Mouse (Mus musculus) hindbrain, embryonic 11.5 days (tissue): ENCODE results near the gene Zc3h18. TPM values are rescaled to one million over a fixed set of nuclear protein-coding genes. Genes with fewer than 3 reads are reported as not detected.

Source experiments
- ATAC-seq: fragments of 200-750 bp; cut with Nextera tagmentation; 2 replicates; pipeline ENCODE4 v1.8.0; 2017; ENCODE audit warnings: mild to moderate bottlenecking, moderate TSS enrichment, moderate library complexity; ENCODE audit not compliant: low FRiP score
- DNase-seq: peaks from one replicate; pipeline ENCODE4 v3.0.0-alpha.2; 2015; ENCODE audit warnings: low spot score
- H3K27ac ChIP-seq: fragments of 300-500 bp; sonication (generic); 2 replicates; pipeline ENCODE4 v1.5.1; 2014; ENCODE audit warnings: mild to moderate bottlenecking, low read depth, low read length
- H3K27me3 ChIP-seq: fragments of 300-500 bp; sonication (generic); 2 replicates; pipeline ENCODE4 v1.6.1; 2014; ENCODE audit warnings: mild to moderate bottlenecking, low read length, moderate library complexity, mixed read lengths; ENCODE audit not compliant: control insufficient read depth, insufficient read depth
- H3K36me3 ChIP-seq: fragments of 300-500 bp; sonication (generic); 2 replicates; pipeline ENCODE4 v1.6.1; 2014; ENCODE audit warnings: mild to moderate bottlenecking, low read length, moderate library complexity, mixed read lengths; ENCODE audit not compliant: control insufficient read depth, insufficient read depth
- H3K4me1 ChIP-seq: fragments of 300-500 bp; sonication (generic); replicated peaks from 2 replicates; pipeline ENCODE4 v1.6.1; 2014; ENCODE audit warnings: low read length, mixed read lengths; ENCODE audit not compliant: control insufficient read depth, insufficient read depth
- H3K4me2 ChIP-seq: fragments of 300-500 bp; sonication (generic); replicated peaks from 2 replicates; pipeline ENCODE4 v1.6.1; 2014; ENCODE audit warnings: mild to moderate bottlenecking, low read depth, low read length
- H3K4me3 ChIP-seq: fragments of 300-500 bp; sonication (generic); 2 replicates; pipeline ENCODE4 v1.5.1; 2014; ENCODE audit warnings: low read depth, low read length
- H3K9ac ChIP-seq: fragments of 300-500 bp; sonication (generic); 2 replicates; pipeline ENCODE4 v1.6.1; 2014; ENCODE audit warnings: low read depth, low read length
- H3K9me3 ChIP-seq: fragments of 300-500 bp; sonication (generic); 2 replicates; pipeline ENCODE4 v1.6.1; 2016; ENCODE audit warnings: low read length; ENCODE audit not compliant: control insufficient read depth
- WGBS: fragments of 180-500 bp; shearing (Covaris S2); extraction: QIAGEN DNeasy Blood & Tissue Kit; methylation state at CpG from one replicate; pipeline ENCODE4 v1.1.7; 2014; 5-methylcytosine and 5-hydroxymethylcytosine counted together
- polyA plus RNA-seq: library from polyadenylated mRNA; unstranded; fragments of >200 nt; fragmentation: Nextera tagmentation; extraction: Ambion mirVana; gene quantifications from 2 replicates; pipeline ENCODE4 v1.2.1, GENCODE M21; 2014

Zc3h18 gene
- polyA plus RNA-seq, 1 experiment from 2014 or later, result 38.4 TPM

- H3K4me2 ChIP-seq, result no peak overlapping the region
- H3K4me1 ChIP-seq, result peaks cover 9% of the 10 kb centered on the region; the same call in 1 of the 2 replicates
- ATAC-seq (no peak), DNase-seq (no peak)
- H3K4me3 ChIP-seq, result no peak overlapping the region
- H3K9ac ChIP-seq, result no peak overlapping the region
- H3K27ac ChIP-seq, result no peak overlapping the region
- H3K9me3 ChIP-seq, result no peaks in the 10 kb centered on the region
- peaks cover 33% of the 10 kb centered on the region for H3K27me3 ChIP-seq
- WGBS, result 78% methylated on average over 11 of the region's 11 CpGs
- no peaks in the 10 kb centered on the region for H3K36me3 ChIP-seq
Observed at GRCm38 (mm10) chr8:122457171-122457570, 80.8 kb downstream of the Zc3h18 start.

GRCm38 (mm10) chr8:122459218-122459900 is 83.0 kb downstream of the Zc3h18 start:
- no peak overlapping the region for H3K9ac ChIP-seq
- no peak overlapping the region for H3K4me2 ChIP-seq
- H3K4me3 ChIP-seq, result no peak overlapping the region
- WGBS, result 48% methylated on average over 6 of the region's 6 CpGs
- peaks cover 33% of the 10 kb centered on the region for H3K27me3 ChIP-seq
- no peak overlapping the region for H3K27ac ChIP-seq
- no peaks in the 10 kb centered on the region for H3K9me3 ChIP-seq
- ATAC-seq (no peak), DNase-seq (peak; percentile 27)
- H3K36me3 ChIP-seq, result no peaks in the 10 kb centered on the region
- peaks cover 9% of the 10 kb centered on the region; the same call in 1 of the 2 replicates for H3K4me1 ChIP-seq

GRCm38 (mm10) chr8:122459990-122460389 is 83.6 kb downstream of the Zc3h18 start:
- DNase-seq (peak; percentile 5), ATAC-seq (no peak)
- H3K9me3 ChIP-seq, result no peaks in the 10 kb centered on the region
- peaks cover 9% of the 10 kb centered on the region; the same call in 1 of the 2 replicates for H3K4me1 ChIP-seq
- H3K36me3 ChIP-seq, result no peaks in the 10 kb centered on the region
- 33% methylated on average over 7 of the region's 7 CpGs for WGBS
- peaks cover 33% of the 10 kb centered on the region for H3K27me3 ChIP-seq
- H3K27ac ChIP-seq, result no peak overlapping the region
- H3K4me2 ChIP-seq, result peak overlapping the region; percentile 50
- no peak overlapping the region for H3K4me3 ChIP-seq
- H3K9ac ChIP-seq, result no peak overlapping the region

DNA sequence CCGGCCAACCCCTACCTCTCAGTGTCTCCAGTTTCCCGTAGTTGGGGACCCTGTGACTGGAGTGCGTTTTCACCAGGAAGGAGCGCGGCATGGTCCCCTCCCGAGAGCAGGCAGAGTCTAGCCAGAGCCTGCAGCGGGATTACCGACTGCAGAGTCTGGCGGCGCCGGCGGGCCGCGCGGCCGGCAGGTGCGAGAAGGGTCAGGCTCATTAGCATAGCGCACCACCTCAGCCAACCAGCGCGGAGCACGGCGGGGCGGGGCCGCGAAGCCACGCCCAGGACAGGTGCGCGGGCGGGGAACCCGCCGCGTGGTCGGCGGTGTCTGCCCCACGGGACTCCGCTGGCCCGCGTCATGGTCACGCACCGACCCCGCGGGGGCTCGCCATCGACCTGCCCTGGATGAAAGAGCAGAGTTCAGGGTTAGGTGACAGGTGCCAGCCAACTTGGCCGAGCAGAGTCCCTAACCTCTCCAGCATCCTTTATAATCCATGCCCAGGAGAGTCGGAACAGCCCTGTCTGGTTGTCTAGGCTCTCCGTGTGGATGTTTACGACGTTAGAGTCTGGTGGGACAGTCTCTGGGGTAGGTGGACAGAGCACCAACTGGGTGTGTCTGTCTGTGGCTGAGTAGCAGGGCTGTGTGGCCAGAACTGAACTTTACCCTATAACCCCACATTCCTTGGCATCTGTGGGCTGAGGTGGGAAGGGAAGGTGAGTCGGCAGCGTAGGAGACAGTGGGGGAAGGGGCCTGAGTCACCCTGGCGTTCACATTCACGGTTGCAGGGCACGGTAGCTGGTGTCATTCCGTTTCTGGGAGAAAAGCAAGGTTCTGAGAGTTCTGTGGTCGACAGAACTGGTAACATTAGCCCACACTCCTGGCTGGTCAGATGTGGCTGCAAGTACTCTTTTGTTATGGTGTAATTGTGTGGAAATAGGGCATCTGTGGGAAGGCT is 84.4 kb downstream of the Zc3h18 start, which contains the start of gene Snai3:
Snai3 (minus strand) TSS at position 210 of the 949 bp plus-strand sequence.
- 3% methylated on average over 54 of the region's 56 CpGs for WGBS
- H3K27ac ChIP-seq, result no peak within 1 kb of the TSS
- ATAC-seq, result peak; percentile 65; the same call in 1 of the 2 replicates
- DNase-seq, result peak; percentile 47
- H3K4me1 ChIP-seq, result peaks cover 9% of the 10 kb centered on the region; the same call in 1 of the 2 replicates
- peak within 1 kb of the TSS; percentile 50 for H3K4me2 ChIP-seq
- H3K27me3 ChIP-seq, result peaks cover 33% of the 10 kb centered on the region
- no peak within 1 kb of the TSS for H3K9ac ChIP-seq
- no peaks in the 10 kb centered on the region for H3K9me3 ChIP-seq
- H3K36me3 ChIP-seq, result no peaks in the 10 kb centered on the region
- peak within 1 kb of the TSS; percentile 29 for H3K4me3 ChIP-seq

- no peaks in the 10 kb centered on the region for H3K36me3 ChIP-seq
- H3K4me2 ChIP-seq, result no peak overlapping the region
- no peaks in the 10 kb centered on the region for H3K9me3 ChIP-seq
- peaks cover 9% of the 10 kb centered on the region; the same call in 1 of the 2 replicates for H3K4me1 ChIP-seq
- no peak overlapping the region for H3K27ac ChIP-seq
- no peak overlapping the region for H3K9ac ChIP-seq
- H3K27me3 ChIP-seq, result peaks cover 33% of the 10 kb centered on the region
- DNase-seq (no peak), ATAC-seq (no peak)
- 65% methylated on average over 11 of the region's 11 CpGs for WGBS
- no peak overlapping the region for H3K4me3 ChIP-seq
Observed at GRCm38 (mm10) chr8:122461473-122462148, 85.2 kb downstream of the Zc3h18 start.

- Histone ChIP-seq H3K27me3 (peaks cover 33% of the 10 kb centered on the region), H3K9me3 (no peaks in the 10 kb centered on the region), H3K4me1 (peaks cover 9% of the 10 kb centered on the region; the same call in 1 of the 2 replicates), H3K27ac (no peak overlapping the region), H3K9ac (no peak overlapping the region), H3K4me2 (no peak overlapping the region), H3K4me3 (no peak overlapping the region), H3K36me3 (no peaks in the 10 kb centered on the region)
- WGBS, result 68% methylated on average over 8 of the region's 8 CpGs
- no peak for DNase-seq
- no peak for ATAC-seq
Observed at GRCm38 (mm10) chr8:122462510-122462909, 86.1 kb downstream of the Zc3h18 start.

GRCm38 (mm10) chr8:122463651-122464640 is 87.5 kb downstream of the Zc3h18 start:
- Histone ChIP-seq H3K27me3 (peaks cover 28% of the 10 kb centered on the region), H3K4me2 (no peak overlapping the region)

More at GRCm38 (mm10) chr8:122463651-122464640, 87.5 kb downstream of the Zc3h18 start:
- ATAC-seq, result no peak
- DNase-seq, result no peak
- Histone ChIP-seq H3K4me1 (peaks cover 9% of the 10 kb centered on the region; the same call in 1 of the 2 replicates), H3K36me3 (no peaks in the 10 kb centered on the region), H3K27ac (no peak overlapping the region), H3K9ac (no peak overlapping the region), H3K9me3 (no peaks in the 10 kb centered on the region), H3K4me3 (no peak overlapping the region)
- WGBS, result 67% methylated on average over 12 of the region's 12 CpGs
